18 mouse cellular contexts compared by ENCODE assay signal in genomic region chrX:12592011-12592410, GRCm38 (mm10). TPM values are rescaled to one million over a fixed set of nuclear protein-coding genes. Genes with fewer than 3 reads are reported as not detected.
DNase-seq lines count a peak whose midpoint lies in the region; ATAC-seq lines count a peak whose summit lies in the region.
"Had no signal": no experiment of that assay in that cellular context is flagged by ENCODE, and none has a peak within 500 bp of the region (broad histone marks: within the 10 kb centered on the region; RNA-seq: fewer than 3 reads in every experiment).

No protein-coding gene starts in this region.

- peaks cover 4% of the 10 kb centered on the region; the same call in 1 of the 2 replicates for H3K36me3 ChIP-seq in kidney, embryonic 15.5 days
- H3K36me3 ChIP-seq: midbrain, embryonic 15.5 days had no signal

- no peak overlapping the region for H3K9ac ChIP-seq in kidney, embryonic 15.5 days
- H3K9ac ChIP-seq: forebrain, embryonic 13.5 days; limb, embryonic 12.5 days; liver, embryonic 15.5 days; midbrain, embryonic 15.5 days had no signal

- peak; percentile 8 to 23 for DNase-seq in cerebellum, postnatal 10 days
- DNase-seq in cerebellum, postnatal 36 days = no peak
- peak; percentile 28 for DNase-seq in kidney, adult 18-20 months
- peak; percentile 42 for DNase-seq in adipocyte (ENCODE audit: low spot score)
- DNase-seq in kidney, postnatal 36 days = peak; percentile 26 to 52
- DNase-seq in Muller cell, postnatal 12 days (ENCODE audit: inconsistent ontology term) = no peak
- no peak for DNase-seq in urinary bladder, postnatal 25 days (ENCODE audit: low spot score)
- DNase-seq: cerebellum, adult 9-11 months; retina, postnatal 1 day; right cerebral cortex, postnatal 4 days; thymus, postnatal 4 days had no signal

- no peaks in the 10 kb centered on the region for H3K9me3 ChIP-seq in kidney, embryonic 15.5 days (replicated peaks)
- H3K9me3 ChIP-seq: forebrain, embryonic 13.5 days; limb, embryonic 12.5 days; liver, embryonic 15.5 days; midbrain, embryonic 15.5 days had no signal

- H3K4me1 ChIP-seq in kidney, embryonic 15.5 days = 0 out of 2 replicates have a peak, but pooled peaks cover 11% of the 10 kb centered on the region

- WGBS in kidney, embryonic 15.5 days = 58% methylated on average over 5 of the region's 5 CpGs

- H3K4me2 ChIP-seq in kidney, embryonic 15.5 days = no peak overlapping the region
- H3K4me2 ChIP-seq: forebrain, embryonic 13.5 days; limb, embryonic 12.5 days; liver, embryonic 15.5 days; midbrain, embryonic 15.5 days had no signal

- H3K4me3 ChIP-seq in kidney, embryonic 15.5 days (replicated peaks) = no peak overlapping the region
- H3K4me3 ChIP-seq: forebrain, embryonic 13.5 days; limb, embryonic 12.5 days; liver, embryonic 15.5 days; midbrain, embryonic 15.5 days had no signal

- no peak overlapping the region for H3K27ac ChIP-seq in kidney, embryonic 15.5 days
- H3K27ac ChIP-seq: forebrain, embryonic 13.5 days; limb, embryonic 12.5 days; liver, embryonic 15.5 days; midbrain, embryonic 15.5 days had no signal

- H3K27me3 ChIP-seq in kidney, embryonic 15.5 days = peaks cover 8% of the 10 kb centered on the region; the same call in 1 of the 2 replicates
- H3K27me3 ChIP-seq: forebrain, embryonic 13.5 days; liver, embryonic 15.5 days; midbrain, embryonic 15.5 days had no signal

- ATAC-seq in kidney, embryonic 15.5 days (replicated peaks; ENCODE audit: low FRiP score) = no peak
- ATAC-seq: forebrain, embryonic 13.5 days; hindbrain, embryonic 16.5 days; intestine, postnatal 0 days; midbrain, embryonic 15.5 days had no signal

RNA-seq across cellular contexts. Expression of gene Atp6ap2, which starts 4.4 kb away (rescaled TPM):
- polyA plus RNA-seq in kidney, embryonic 15.5 days (2015; fragmentation: Nextera tagmentation; extraction: Ambion mirVana) = 110 and 119 TPM in 2 replicates

Comparison
In these comparisons a context has a peak if more than half of its experiments do, and no peak if none do; other contexts are left out.
1. DNase-seq: peak in cerebellum, postnatal 10 days (2 of 2), kidney, adult 18-20 months (single experiment), adipocyte (single experiment) and kidney, postnatal 36 days (2 of 2); none in cerebellum, postnatal 36 days (0 of 2), Muller cell, postnatal 12 days (single experiment) and urinary bladder, postnatal 25 days (single experiment).